Mouse (Mus musculus) ES-Bruce4 (cell line): Measurements from ENCODE around the gene Clba1.
A peak's percentile ranks its signal among the peaks of the same experiment; 100 is the strongest.

Experiments
- CTCF ChIP-seq: IDR thresholded peaks from one replicate; pipeline ENCODE4 v1.8.1; 2011; ENCODE audit warnings: low read depth, low read length
- EP300 ChIP-seq: IDR thresholded peaks from 2 replicates; pipeline ENCODE4 v1.6.1; 2011; ENCODE audit warnings: low read depth, low read length; ENCODE audit not compliant: insufficient read depth
- POLR2A ChIP-seq: IDR thresholded peaks from one replicate; pipeline ENCODE4 v1.8.1; 2011; ENCODE audit warnings: low read length; ENCODE audit not compliant: insufficient read depth

DNA sequence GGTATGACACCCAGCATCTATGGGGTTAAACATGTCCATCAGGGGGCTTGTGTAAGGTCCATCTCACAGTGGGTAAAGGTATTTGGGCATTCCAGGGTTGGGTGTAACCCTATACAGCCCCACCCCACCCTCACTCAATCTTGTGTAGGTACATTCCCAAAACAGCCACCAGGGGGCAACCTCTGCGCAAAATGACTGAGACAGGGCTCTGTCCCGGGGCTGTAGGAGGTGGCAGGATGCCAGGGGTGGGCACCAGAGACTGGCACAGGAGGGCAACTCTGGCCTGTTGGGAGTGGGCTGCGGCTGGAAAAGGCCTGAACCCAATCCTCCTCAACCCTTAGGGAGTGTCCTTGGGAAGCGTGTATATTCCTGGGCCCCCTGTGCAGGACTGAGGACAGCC, 8.3 kb upstream of the Clba1 start:
- TF ChIP-seq CTCF (peak; percentile 80), POLR2A (no peak), EP300 (no peak)
